Mouse (Mus musculus) gastrocnemius, postnatal 14 days (tissue): ENCODE measurements around the gene Nxn. TPM values are rescaled to one million over a fixed set of nuclear protein-coding genes. Genes with fewer than 3 reads are reported as not detected.

Source experiments
- DNase-seq: peaks from one replicate; pipeline ENCODE4 v3.0.0; 2021; ENCODE audit warnings: mixed read lengths
- intact Hi-C: fragments of 180-260 bp; cut with DNase I; formaldehyde crosslinking; loops from one replicate; pipeline ENCODE4 v1.15.1; 2025; ENCODE audit warnings: low total_unique reads
- total RNA-seq, 2 experiments: library from RNA; stranded (reverse); gene quantifications; 2 replicates each; pipeline ENCODE4 v1.2.3; 2021

Nxn gene
- total RNA-seq, 2 experiments from 2014 or later, result 28.7 to 28.8 TPM

DNA sequence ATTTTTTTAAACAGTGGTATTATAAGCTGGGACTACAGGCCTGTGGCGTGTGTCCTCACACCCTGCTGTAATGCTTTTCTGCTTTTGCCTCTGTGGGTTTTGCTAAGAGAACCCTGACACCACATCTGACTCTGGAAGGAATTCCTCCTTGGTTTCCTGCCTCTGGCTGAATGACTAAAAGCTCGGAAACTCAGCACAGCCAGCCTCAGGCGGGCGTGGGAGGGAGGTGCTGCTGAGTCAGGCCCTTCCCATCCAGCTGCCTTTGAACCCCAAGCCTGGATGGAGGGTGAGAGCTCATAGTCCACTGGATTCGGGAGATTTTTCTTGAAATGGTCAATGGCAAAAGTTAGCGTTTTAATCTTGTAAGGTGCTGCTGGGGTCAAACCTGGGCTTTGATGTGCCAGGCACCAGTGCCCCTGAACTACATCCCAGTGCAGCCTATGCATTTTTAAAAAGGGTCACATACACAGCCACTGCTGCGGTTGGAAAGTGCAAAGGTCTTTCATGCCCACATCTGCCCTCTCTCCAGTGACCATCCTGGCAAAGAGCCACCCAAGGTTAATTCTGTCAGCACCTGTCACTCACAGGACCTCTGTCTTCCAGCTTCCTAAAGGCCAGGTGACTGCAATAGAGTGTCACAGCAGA lies 113.4 kb downstream of the Nxn start:
- intact Hi-C loops, result no loop called here
- DNase-seq, result peak; percentile 34

DNA sequence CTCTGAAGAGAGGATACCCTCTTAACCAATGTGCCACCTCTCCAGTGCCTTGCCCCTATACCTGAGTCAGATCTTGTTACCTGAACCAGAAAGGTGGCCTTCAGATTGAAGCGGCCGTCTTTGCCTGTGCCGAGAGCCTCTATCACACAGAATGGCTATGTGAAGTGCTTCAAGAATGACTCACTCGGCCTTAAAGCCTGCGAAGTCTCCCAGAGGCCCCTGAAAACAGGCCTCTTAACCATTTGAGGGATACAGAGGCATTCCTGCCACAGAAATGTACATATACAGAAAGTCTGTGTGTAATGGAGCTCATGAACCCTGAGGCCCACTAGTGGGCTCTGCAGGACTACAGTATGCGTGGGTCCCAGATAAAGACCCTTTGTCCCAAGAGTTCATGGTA lies 115.1 kb downstream of the Nxn start:
- DNase-seq, result no peak
- intact Hi-C loops, result no loop called here

GRCm38 (mm10) chr11:76279971-76280370 lies 119.0 kb downstream of the Nxn start:
- no peak for DNase-seq
- intact Hi-C loops, result no loop called here

DNA sequence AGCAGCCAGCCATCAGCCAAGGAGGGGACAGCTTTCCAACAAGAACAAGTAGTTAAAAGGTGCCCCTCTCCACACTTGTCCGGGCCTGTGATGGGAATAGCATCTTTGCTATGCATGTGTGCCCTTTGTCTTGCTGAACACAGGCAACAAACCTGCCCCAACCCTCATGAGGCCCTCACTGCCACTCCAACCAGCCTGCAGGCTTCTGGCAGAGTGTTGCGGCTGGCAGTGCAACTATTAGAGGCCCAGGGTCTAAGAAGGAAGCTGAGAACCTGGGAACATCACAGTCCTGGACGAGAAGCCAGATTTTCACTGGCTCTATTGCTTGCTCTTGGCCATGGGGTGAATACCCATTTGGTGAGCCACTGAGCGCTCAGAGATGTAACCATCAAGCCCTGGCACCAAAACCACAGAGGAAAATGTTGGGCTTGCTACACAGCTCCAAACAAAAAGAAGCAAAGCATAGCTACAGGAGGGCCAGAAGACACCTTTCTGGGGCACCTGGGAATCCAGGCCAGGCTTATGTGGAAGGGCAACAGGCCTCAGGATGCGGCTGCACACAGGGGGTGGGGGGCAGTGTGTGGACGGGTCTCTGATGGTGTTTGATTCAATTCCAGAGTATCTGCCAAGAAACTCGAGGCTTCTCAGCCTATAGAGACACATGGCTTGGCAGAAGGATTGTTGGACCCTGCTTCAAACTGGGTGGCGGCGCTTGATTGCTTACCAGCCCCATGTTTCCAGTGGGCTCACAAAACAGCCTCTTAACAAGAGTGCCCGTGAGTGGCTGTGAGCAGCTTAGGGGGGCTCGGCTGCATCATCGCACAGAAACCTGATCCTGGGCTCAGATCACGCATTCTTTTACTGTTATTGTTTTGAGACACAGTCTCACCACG lies 119.7 kb downstream of the Nxn start:
- DNase-seq, result no peak
- intact Hi-C loops, result no loop called here

DNA sequence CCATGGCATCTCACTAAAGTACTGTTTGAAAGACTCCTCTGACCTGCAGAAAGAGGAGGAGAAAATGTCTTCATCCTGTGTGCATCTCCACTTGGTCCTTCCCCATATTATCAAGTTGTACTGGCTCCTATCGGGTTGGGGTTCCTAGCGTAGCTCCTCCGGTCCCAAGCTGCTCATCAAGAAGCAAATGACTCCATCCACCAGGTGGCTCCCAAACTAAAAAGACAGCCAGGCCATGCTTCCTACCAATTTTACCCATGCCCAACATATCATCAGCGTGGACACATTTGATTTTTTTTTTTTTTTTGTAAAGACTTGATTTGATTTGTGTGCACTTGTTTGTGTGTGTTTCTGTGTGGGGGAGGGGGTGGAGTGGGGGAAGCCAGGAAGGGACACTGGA lies 126.5 kb downstream of the Nxn start:
- intact Hi-C loops, result no loop called here
- DNase-seq, result no peak

DNA sequence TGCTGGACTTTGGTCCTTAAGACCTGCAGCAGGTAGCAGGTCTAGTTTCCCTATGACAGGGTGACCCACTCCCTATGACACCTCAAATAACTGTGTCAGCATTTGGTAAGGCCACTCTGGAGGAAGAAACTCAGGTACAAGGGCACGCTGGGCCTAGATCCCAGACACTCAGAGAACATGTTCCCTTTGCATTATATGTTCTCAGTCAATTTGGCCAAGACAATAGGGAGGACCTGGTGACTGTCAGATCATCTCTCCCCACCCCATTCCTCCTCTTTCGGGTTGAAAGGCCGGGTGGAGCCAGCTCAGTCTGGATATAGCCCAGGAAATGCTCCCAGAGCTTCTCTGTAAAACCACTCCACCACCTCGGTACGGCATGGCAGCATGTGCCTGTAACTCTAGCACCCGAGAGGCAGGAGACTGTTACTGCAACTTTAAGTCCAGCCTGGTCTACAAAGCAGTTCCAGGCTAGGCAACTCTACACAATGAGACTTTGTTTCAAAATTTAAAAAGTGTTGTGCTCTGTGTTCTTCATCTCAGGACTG lies 130.3 kb downstream of the Nxn start:
- DNase-seq, result no peak
- intact Hi-C loops, result loop anchor here (5.0 kb wide), 1 partner anchor 134 kb away; no protein-coding TSS in a partner anchor

DNA sequence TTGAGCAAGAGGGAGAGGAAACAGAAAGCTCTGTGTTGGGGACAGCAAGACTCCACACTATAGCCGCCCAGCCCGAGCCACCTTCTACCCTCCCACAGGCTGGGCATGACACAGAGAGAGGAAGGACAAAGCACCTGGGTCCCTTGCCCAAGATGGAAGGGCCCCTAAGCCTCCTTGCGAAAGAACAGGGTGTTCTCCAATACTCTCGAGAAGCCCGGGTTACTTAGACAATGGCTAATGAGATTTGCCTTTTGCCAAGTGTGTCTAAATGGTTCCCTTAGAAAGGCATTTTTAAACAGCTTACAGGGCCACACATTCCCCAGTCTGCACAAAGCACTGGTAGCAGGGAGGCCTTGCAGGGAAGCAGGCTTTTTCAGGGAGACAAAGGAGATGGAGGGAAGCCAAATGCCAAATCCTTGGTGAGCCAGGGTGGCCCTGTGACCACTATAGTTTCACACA lies 130.9 kb downstream of the Nxn start:
- intact Hi-C loops, result loop anchor here (5.0 kb wide), 1 partner anchor 134 kb away; no protein-coding TSS in a partner anchor
- DNase-seq, result no peak

- intact Hi-C loops, result loop anchor here (5.0 kb wide), 1 partner anchor 135 kb away; no protein-coding TSS in a partner anchor
- DNase-seq, result no peak
Observed at GRCm38 (mm10) chr11:76267550-76267949, 131.4 kb downstream of the Nxn start.

- DNase-seq, result no peak
- intact Hi-C loops, result no loop called here
Observed at GRCm38 (mm10) chr11:76262611-76263351, 136.2 kb downstream of the Nxn start.

GRCm38 (mm10) chr11:76261224-76261623 lies 137.7 kb downstream of the Nxn start:
- intact Hi-C loops, result no loop called here
- DNase-seq, result no peak

DNA sequence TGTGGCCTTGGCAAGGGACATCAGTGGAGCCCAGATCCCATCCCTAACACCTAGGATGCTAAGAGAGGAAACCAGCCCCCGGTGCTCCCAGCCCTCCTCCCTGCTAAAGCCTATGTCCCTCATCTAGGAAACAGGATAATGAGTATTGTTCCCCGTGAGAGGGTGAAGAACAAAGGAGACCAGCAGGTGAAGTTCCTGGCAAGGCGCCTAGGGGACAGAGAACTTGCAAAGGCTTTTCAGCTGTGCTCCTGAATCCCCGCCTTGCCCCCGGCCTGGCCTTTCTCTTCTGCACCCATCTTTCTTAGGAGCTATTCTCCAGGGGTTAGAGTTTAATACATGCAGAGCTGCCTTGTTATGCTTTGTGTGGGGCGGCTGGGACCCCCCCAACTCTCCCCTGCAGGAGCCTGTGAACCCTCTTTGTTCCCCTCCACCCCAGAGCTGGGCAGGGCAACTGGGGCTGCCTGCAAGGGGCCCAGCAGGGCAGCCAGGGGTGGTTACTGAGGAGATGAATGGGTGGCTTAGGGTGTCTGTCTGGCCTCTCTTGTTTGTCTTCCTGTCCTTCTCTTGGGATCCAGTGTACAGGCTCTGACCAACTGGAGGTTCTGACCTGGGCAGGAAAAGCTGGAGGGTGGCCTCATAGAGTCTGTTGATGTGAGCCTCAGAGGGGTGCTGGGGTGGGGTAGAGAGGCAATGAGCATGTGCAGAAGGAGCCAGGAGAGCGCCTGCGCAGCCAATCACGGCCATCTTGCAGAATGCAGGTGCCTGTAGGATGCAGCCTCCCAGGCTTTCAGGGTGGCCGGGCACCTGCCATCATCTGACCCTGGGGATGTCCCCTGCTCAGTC lies 138.5 kb downstream of the Nxn start:
- intact Hi-C loops, result no loop called here
- DNase-seq, result no peak

DNA sequence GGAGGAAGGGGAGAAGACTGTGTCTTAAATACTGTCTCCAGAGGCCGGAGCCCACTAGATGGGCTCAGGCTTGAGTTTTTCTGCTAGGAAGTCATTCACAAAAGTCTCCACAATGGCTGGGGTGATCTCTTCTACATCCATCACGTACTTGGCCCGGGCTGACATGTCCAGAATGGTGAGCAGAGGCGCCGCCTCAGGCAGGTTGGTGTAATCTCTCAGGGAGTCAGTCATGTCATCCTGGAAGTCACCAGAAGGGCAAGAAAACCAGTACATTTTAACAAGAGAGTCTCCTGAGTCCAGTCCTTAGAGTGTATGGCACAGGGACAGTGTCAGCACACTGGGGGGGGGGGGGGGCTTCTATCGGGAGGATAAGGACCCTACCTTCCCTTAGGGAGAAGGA lies 140.4 kb downstream of the Nxn start:
- intact Hi-C loops, result no loop called here
- no peak for DNase-seq

- intact Hi-C loops, result no loop called here
- no peak for DNase-seq
Observed at GRCm38 (mm10) chr11:76257386-76257785, 141.6 kb downstream of the Nxn start.

GRCm38 (mm10) chr11:76256129-76256528 lies 142.8 kb downstream of the Nxn start:
- DNase-seq, result no peak
- intact Hi-C loops, result no loop called here

DNA sequence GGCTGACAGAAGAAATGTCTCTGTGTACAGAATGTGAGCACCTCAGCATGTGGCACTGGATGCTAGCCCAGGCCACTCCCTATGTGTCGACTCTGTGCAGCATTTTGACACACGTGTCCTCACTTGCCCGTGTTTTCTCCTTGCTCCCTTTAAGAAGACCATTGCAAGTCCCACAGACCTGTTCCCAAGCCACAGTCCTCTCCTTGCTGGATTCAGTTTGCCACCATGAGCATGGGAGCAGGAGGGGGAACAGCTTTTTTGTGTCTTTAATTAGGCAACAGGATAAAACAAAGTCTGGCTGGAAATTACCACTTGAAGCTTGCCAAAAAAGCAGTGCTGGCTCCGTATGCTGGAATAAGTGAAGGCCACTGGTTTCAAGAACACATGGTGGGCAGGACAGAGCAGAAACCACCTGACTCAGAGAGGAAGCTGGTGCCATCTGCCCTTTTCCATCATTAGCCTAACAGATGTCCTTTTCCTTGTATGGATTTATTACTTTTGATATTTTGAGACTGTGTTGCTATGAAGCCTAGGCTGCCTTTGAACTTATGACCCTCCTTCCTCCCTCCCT lies 143.4 kb downstream of the Nxn start:
- intact Hi-C loops, result no loop called here
- DNase-seq, result peak; percentile 25

GRCm38 (mm10) chr11:76253918-76254264 lies 145.0 kb downstream of the Nxn start:
- intact Hi-C loops, result no loop called here
- peak; percentile 36 for DNase-seq

DNA sequence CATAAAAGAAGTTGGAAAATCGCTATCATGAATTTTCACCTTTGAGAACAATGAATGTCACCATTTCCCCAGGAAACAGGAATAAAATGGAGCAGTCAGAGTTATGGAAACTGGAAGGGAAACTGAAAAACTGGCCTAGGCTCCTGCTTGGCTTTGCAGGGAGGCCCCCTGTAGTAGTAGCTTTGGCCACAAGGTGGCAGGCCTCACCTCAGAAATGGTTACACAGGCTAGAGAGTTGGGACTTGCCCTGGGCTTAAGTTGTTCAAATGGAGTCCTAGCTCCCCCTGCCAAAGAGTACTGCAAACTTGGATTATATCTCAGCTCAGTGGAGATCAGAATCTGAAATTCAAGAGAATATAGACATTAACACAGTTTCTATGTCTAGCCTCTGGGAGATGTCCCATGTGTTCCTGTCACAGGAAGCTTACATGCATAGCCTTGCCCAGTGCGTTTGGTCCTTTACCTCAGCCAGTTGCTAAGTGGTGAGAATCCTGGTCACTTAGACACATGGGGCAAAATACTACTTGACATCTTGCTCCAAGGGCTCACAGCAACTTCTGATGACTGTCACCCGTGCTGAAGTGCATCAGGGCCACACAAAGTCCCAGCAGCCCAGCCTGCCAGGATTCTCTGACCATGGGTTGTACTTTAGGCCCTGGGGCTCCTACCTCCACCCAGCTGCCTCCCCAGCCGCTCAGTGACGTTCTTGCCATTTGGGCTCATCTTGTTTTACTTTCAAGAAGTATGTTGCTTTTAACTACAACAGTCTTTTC lies 145.6 kb downstream of the Nxn start:
- peak; percentile 86 for DNase-seq
- intact Hi-C loops, result no loop called here

DNA sequence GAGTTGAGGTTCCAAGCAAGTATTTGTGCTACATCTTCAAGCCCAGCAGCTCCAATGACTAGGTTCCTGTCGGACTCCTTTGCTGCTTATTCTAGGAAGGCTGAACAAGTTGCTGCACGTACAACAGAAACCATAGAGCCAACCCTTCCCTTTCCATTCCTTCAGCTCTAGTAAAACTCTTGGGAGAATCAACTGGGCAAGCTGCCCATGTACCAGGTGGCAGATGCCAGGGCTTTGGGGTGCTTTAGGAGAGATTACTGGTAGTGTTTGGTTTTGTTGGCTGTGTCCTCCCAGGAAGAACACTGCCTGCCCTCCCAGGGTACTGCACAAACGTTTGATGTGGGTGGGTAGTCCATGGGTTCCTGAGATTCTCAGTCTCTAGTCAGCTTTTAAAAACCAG lies 146.9 kb downstream of the Nxn start:
- DNase-seq, result no peak
- intact Hi-C loops, result no loop called here
